Mouse (Mus musculus) cerebellum, postnatal 36 days (tissue): ENCODE measurements around the gene Anapc15-ps.

ENCODE experiments used
- DNase-seq, 2 experiments: peaks; one replicate each; pipeline ENCODE4 v3.0.0; 2021 to 2022; ENCODE audit warnings: mixed read lengths in 2 of 2

Anapc15-ps gene

GRCm38 (mm10) chr10:95673351-95673750 is at the start of gene Anapc15-ps:
Anapc15-ps (minus strand) TSS chr10:95673451.
- DNase-seq = no peak

- DNase-seq = no peak
Measured at GRCm38 (mm10) chr10:95722203-95722611, 49.0 kb upstream of the Anapc15-ps start.

GRCm38 (mm10) chr10:95720181-95720798 is 47.0 kb upstream of the Anapc15-ps start:
- DNase-seq = no peak

- no peak for DNase-seq
Measured at GRCm38 (mm10) chr10:95719472-95719871, 46.2 kb upstream of the Anapc15-ps start.

- DNase-seq = no peak
Measured at GRCm38 (mm10) chr10:95718760-95719159, 45.5 kb upstream of the Anapc15-ps start.

- no peak for DNase-seq
Measured at GRCm38 (mm10) chr10:95717106-95717680, 43.9 kb upstream of the Anapc15-ps start.

GRCm38 (mm10) chr10:95715687-95716086 is 42.4 kb upstream of the Anapc15-ps start:
- no peak for DNase-seq

GRCm38 (mm10) chr10:95712221-95712620 is 39.0 kb upstream of the Anapc15-ps start:
- no peak for DNase-seq

- no peak for DNase-seq
Measured at GRCm38 (mm10) chr10:95709903-95710660, 36.8 kb upstream of the Anapc15-ps start.

GRCm38 (mm10) chr10:95709143-95709880 is 36.1 kb upstream of the Anapc15-ps start:
- no peak for DNase-seq

- DNase-seq = no peak
Measured at GRCm38 (mm10) chr10:95708001-95708400, 34.8 kb upstream of the Anapc15-ps start.

- no peak for DNase-seq
Measured at GRCm38 (mm10) chr10:95706867-95707266, 33.6 kb upstream of the Anapc15-ps start.

- DNase-seq = no peak
Measured at GRCm38 (mm10) chr10:95705747-95706146, 32.5 kb upstream of the Anapc15-ps start.

GRCm38 (mm10) chr10:95704847-95705246 is 31.6 kb upstream of the Anapc15-ps start:
- DNase-seq = no peak

GRCm38 (mm10) chr10:95703730-95704129 is 30.5 kb upstream of the Anapc15-ps start:
- DNase-seq = no peak

GRCm38 (mm10) chr10:95700422-95700821 is 27.2 kb upstream of the Anapc15-ps start:
- DNase-seq = no peak

- DNase-seq = no peak
Measured at GRCm38 (mm10) chr10:95698920-95699714, 25.9 kb upstream of the Anapc15-ps start.

GRCm38 (mm10) chr10:95696253-95696641 is 23.0 kb upstream of the Anapc15-ps start:
- DNase-seq = no peak

GRCm38 (mm10) chr10:95695603-95696252 is 22.5 kb upstream of the Anapc15-ps start:
- DNase-seq = no peak

GRCm38 (mm10) chr10:95694559-95695251 is 21.5 kb upstream of the Anapc15-ps start:
- no peak for DNase-seq

GRCm38 (mm10) chr10:95691347-95691746 is 18.1 kb upstream of the Anapc15-ps start:
- DNase-seq = no peak
